Mouse (Mus musculus) erythroblast, embryonic 14.5 days (primary cell): ENCODE results near the gene Myh13.

ENCODE experiments used
- GATA1 ChIP-seq: IDR thresholded peaks from 2 replicates; pipeline ENCODE4 v1.6.1; 2012; ENCODE audit warnings: low read length, inconsistent platforms, mixed read lengths
- TAL1 ChIP-seq: IDR thresholded peaks from 3 replicates; pipeline ENCODE4 v1.6.1; 2012; ENCODE audit warnings: low read length, inconsistent platforms, mixed read lengths

GRCm38 (mm10) chr11:67379703-67380510 lies 58.4 kb downstream of the Myh13 start:
- TF ChIP-seq GATA1, result no peak
- TF ChIP-seq TAL1, result no peak
